Mouse (Mus musculus) cortical plate, adult 2 months (tissue): ENCODE results near the gene Spsb4.

Experiments
- CTCF ChIP-seq: fragments of 200-500 bp; IDR thresholded peaks from 2 replicates; pipeline ENCODE4 v1.5.1; 2011; ENCODE audit warnings: mild to moderate bottlenecking, control low read depth, low read length; ENCODE audit not compliant: insufficient read depth; ENCODE audit errors: extremely low read depth
- POLR2A ChIP-seq: fragments of 200-500 bp; IDR thresholded peaks from 2 replicates; pipeline ENCODE4 v1.6.1; 2011; ENCODE audit warnings: mild to moderate bottlenecking, low read length, control low read depth; ENCODE audit not compliant: insufficient read depth; ENCODE audit errors: extremely low read depth

GRCm38 (mm10) chr9:97046240-97046639 lies 27.6 kb upstream of the Spsb4 start:
- TF ChIP-seq CTCF, result no peak
- no peak for TF ChIP-seq POLR2A
